Mouse (Mus musculus): ENCODE data around the gene Nemf.

- TF ChIP-seq CTCF (IDR thresholded peaks at IDR 0.05; ENCODE audit: control insufficient read depth, insufficient read depth, low read length) (no peak), POLR2A (IDR thresholded peaks at IDR 0.05; ENCODE audit: borderline replicate concordance, control insufficient read depth, low read depth, low read length) (no peak)
Observed at GRCm38 (mm10) chr12:69309659-69310058, 47.3 kb downstream of the Nemf start.

All from bone marrow, adult 2 months (tissue).